Mouse (Mus musculus): ENCODE measurements around the gene Sap30l.
A peak's percentile ranks its signal among the peaks of the same experiment; 100 is the strongest.
"Not testable (repeated sequence)": the region's sequence is repeated elsewhere in the genome, so short reads cannot be mapped to it uniquely, and the experiment has no call there.

Gene Sap30l

DNA sequence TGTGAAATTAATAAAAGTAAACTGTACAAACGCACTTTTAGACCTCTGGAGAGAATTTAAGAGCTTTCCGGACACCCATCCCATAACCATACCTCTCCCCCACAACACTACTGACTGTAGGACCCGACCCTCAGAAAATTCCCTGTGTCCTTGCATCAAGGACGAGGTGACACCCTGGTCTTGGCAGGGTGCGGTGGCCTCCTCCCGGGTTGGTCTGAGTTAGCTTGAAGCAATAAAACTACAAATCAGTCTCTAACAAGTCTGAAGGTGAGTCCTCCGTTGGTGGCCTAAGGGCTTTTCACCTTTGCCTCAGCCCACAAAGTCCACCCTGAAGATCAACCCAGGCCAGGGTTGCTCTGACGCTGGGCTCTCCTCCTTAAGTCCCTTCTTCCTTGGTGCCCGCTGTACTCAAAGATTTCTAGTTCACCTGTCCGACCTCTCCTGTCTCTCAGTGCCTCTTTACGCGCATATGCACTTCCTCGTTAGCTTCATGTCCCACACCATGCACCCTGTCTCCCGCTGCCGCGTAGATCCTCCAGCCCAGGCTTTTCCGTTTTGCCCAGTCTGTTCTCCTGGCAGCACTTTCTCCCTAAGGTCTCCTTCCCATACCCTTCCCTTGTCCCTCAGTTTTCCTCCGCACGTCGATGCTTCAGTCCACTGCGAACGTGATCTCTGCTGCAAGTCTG is 1.0 kb upstream of the Sap30l start:
- DNase-seq (ENCODE audit: low spot score), result no peak

DNA sequence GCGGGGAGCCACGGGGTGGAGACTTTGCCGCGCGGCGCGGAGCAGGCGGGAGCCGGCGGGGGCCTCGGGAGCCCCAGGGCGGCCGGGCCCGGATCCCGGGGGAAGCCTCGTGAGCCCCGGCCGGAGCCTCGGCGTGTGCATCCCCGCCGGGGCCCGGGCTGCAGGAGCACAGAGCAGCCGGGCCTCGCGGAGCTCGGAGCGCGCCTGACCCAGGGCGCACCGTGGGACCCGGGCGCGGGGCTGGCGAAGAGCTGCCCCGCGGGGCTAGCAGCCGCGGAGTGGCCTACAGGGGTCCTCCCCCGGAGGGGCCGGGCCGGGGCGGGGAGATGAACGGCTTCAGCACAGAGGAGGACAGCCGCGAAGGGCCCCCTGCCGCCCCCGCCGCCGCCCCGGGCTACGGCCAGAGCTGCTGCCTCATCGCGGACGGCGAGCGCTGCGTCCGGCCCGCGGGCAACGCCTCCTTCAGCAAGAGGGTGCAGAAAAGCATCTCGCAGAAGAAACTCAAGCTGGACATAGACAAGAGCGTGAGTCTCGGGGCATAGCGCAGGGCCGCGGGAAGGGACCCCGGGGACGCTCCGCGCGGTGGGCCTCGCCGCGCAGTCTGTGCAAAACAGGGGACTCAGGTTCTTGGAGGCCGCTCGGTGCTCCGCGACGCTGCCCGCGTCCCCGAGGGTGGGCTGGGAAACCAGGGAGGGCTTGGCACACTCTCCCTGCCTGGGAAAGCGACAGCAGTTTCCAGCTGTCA is 501 bp downstream of the Sap30l start:
- peak; percentile 61 for DNase-seq (ENCODE audit: low spot score)

DNA sequence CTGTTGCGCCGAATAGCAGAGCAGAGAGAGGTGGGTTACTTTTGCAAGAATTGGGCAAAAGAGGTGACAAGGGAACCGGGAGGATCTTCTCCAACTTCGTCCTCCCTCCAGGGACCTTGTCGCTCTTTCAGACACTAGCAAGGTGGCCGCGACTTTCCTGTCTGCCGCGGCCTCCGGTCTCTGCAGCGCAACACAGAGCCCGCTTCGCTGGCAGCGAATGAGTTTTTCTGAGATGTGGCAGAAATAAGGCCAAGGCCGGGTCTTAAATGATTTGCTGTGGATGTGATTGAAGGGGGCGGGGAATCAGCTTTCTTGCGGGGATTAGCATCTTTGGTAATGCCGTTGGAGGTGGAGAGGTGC is 1.1 kb downstream of the Sap30l start:
- peak; percentile 47 for DNase-seq (ENCODE audit: low spot score)

DNA sequence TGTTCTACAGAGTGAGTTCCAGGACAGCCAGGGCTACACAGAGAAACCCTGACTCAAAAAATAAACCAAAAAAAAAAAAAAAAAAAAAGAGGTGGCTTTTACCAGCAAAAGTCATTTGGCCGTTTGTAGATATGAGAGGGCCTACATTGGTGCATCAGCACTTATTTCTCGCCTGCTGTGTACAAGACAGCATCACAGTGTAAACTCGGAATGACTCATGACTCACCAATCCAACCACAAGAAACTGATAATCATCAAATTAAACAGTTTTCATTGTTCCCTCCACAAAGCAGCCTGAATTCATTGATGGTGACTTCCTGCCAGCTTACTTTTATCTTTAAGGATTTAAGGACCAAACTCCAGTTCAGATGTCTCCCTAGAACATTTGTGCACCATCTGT is 3.6 kb downstream of the Sap30l start:
- DNase-seq (ENCODE audit: low spot score), result no peak

DNA sequence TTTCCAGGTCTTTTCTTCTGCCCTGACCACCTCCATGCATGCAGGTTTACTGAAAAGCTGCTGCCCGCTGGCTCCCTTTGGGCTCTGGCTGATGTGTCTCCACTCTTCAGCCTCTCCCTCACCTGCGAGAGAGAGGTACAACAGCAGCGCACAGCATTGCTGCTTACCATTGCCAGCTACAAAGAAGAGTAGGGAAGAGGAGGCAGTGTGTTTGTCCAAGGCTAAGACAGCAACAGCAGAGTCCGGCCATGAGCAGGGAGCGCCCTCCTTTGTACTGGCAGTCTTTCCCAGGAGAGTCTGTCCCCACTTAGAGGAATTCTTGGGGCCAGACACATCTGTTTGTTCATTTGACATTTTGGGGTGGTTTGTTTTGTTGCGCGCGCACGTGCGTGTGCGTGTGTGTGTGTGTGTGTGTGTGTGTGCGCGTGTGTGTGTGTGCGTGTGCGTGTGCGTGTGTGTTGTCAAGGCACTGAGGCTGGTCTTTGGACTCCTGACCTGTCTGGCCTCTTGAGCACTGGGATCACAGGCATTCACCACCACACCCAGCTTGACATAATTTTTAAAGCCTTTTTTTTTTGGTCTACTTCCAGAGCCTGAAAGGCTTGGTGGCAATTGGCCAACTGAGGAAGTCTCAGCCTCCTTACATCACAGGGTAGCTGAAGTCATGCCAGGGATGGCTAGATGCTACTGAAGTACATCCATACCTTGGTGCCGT is 7.7 kb downstream of the Sap30l start:
- DNase-seq (ENCODE audit: low spot score), result no peak

DNA sequence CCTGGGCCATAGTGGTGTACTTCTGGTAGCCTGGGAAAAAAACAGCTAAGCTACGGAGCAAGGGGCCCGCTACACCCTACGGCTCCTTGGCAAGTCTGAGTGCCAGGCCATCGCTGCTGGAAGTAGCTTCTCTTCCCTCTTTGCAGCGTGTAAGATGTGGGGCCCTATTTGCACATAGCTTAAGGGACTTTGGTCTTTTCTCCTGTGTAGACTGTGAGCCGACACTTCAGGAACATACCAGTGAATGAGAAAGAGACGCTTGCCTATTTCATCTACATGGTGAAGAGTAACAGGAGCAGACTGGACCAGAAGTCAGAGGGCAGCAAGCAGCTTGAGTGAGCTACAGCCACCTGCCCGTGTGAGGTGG is 8.3 kb downstream of the Sap30l start:
- no peak for DNase-seq (ENCODE audit: low spot score)

DNA sequence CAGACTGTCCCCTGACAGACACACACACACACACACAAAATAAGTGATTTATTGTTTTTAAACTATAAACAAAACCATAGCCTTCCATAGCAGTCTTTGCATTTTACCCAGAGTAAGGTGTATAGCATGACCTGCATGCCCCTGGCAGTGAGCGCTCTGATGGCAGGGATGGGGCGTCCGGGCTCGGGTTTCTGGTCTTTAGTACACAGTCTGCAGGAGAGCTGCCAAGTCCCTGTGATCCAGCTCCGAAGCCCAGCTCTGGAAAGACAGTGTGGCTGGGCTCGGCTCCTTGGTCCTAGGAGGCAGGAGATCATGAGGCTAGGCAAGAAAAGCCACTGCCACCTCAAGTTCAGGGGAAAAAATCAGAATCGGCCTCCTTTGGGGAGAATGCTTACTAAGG is 9.6 kb downstream of the Sap30l start:
- no peak for DNase-seq (ENCODE audit: low spot score)

DNA sequence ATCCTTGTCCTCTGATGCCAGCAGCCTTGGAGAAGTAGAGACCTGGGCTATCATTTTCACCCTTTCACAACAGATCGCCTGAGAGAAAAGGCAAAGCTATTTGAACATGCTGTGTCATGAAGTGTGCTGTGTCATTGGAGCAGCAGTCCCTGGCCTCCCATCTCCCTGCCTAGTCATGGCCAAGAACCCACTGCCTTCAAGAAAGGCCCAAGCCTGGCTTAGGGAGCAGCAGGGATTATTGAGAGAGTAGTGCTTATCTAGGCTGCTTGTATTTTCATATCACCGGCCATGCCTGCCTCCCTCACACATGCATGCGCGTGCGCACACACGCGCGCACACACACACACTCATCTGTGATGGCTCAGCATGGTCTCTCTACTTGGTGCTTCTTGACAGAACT is 10.8 kb downstream of the Sap30l start:
- DNase-seq (ENCODE audit: low spot score), result no peak

DNA sequence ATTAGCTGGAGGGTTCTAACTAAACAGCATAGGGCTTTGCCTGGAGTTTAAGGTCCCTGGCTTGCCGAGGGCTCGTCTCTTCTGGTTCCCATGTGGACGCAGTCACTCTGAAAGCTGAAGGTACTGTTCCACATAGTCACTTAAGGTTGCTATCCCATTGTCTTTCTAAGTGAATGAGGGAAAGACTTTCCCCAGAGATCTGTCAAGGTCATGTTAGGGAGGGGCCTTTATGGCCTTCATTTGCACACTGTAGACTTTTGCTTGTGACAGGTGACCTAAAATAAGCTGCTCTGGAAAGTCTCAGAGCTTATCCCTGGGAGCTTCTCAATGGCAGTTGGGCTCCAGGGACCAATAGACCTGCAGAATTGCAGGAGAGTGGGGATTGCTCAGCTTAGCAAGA is 12.2 kb downstream of the Sap30l start:
- DNase-seq (ENCODE audit: low spot score), result no peak

DNA sequence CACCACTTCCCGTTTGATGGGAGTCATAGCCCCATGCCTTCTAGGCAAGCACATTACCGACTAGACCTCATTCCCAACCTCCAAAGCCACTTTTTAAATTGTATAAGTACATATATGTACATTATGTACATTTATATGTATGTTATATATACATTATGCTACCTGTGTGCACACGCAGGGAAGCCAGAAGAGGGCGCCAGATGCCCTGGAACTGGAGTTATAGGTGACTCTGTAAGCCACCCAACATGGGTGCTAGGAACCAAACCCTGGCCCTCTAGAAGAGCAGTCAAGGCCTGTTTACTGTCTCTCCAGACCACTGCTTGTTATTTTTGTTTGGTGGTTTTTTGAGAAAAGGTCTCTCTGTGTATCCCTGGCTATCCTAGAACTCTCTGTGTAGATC is 16.8 kb downstream of the Sap30l start:
- no peak for DNase-seq (ENCODE audit: low spot score)

DNA sequence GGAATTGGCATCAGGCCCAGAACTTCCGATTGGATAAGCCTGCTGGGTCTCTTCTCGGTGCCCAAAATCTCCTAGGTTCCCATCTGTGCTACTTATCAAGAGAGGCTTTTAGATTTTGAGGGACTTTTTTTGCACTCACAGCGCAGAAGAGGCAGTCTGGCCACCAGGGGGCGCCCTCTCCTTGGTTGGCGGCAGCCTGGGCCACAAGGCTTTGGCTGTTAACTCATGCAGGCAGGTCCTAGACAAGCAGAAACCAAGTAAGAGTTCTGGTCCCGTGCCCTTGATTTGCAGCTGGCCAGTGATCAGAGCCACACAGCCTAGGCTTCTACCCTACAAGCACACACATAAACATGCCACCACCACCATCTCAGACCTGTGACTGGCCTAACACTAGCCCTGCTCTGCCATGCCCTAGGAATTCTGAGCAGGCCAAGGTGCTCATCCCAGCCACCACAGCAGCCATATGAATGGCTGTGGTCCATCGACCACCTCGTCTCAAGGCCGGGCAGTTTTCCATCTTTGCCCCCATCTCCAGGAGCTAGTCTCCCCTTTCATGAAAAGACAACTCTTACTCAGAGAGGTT is 18.7 kb downstream of the Sap30l start:
- peak; percentile 83 for DNase-seq (ENCODE audit: low spot score)

DNA sequence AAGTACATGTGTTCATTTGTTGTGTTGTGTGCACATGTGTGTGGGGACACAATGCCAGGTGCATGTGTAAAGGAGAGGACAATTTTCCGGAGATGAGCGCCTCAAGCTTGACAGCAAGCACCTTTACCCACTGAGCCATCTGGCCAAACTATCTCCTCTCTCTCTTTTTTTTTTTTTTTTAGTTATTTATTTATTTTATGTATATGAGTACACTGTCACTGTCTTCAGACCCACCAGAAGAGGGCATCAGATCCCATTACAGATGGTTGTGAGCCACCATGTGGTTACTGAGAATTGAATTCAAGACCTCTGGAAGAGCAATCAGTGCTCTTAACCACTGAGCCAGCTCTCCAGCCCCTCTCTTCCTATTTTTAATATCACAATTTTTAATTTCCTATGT is 21.7 kb downstream of the Sap30l start:
- DNase-seq (ENCODE audit: low spot score), result not testable (repeated sequence)

DNA sequence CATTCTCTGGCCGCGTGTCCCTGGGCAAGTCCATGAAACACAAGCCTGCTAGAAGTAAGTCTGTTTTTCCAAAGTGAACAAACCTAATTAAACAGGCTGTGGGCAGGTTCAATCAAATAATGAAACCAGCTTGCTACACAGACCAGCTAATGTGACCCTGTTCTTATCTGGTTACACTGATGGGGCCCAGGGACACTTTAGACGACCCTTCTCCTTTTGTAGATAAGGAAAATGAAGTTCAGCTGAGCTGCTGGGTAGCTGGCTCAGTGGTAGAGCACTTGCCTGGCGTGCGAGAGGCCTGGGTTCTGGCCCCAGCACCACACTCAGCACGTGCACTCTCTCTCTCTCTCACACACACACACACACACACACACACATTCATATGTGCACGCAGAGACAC is 22.3 kb downstream of the Sap30l start:
- no peak for DNase-seq (ENCODE audit: low spot score)

DNA sequence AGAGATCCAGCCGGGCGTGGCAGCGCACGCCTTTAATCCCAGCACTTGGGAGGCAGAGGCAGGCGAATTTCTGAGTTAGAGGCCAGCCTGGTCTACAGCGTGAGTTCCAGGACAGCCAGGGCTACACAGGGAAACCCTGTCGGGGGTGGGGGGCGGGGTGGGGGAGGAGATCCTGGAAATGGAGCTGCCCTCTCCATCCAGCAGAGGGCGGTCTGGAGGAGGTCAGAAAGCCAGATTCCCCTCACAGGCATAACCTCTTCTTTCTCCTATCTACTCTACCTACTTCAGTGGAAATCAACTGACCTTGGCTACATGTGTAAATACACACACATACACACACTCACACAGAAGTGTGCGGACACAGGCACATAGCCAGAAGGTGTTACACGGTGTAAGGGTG is 23.8 kb downstream of the Sap30l start:
- not testable (repeated sequence) for DNase-seq (ENCODE audit: low spot score)

DNA sequence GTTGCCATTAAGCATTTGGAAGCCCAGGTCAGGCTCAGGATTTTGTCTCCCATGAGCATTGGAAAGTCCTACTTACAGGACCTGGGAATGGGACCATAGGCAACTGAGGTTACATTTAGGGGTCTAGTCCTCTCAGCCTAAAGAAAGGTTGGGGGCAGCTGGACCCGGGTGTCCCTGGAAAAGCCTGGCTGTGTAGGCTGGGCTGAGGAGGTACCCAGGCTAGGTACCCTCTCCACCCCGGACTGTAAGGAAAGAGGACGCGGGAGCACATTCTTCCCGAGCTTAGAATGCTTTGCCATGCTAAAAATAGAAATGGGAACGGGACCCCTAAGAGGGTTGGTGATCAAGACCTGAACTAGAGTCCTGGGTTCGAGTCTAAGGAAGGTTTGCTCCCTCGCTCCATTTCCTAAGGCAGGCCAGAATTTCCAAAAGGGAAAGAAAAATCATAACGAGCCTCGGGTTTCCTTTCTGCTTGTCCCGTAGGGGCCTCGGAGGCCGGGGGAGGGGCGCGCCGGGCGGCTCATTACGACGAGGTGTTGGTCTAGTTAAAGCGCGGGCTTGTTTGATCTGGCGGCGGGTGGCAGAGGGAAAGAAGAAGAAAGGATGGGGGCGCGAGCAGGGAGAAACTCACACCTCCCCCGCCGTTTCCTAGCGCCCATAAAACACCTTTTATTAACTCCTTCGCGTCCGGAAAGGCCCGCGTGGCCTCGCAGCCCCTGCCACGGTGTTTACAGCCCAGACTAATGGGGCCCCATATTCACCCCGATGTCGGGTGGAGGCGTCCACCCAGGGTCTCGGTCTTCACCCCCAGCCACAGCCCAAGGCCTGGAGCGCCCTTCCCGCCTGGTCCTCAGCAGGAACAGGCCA is 25.8 kb downstream of the Sap30l start:
- DNase-seq (ENCODE audit: low spot score), result no peak

DNA sequence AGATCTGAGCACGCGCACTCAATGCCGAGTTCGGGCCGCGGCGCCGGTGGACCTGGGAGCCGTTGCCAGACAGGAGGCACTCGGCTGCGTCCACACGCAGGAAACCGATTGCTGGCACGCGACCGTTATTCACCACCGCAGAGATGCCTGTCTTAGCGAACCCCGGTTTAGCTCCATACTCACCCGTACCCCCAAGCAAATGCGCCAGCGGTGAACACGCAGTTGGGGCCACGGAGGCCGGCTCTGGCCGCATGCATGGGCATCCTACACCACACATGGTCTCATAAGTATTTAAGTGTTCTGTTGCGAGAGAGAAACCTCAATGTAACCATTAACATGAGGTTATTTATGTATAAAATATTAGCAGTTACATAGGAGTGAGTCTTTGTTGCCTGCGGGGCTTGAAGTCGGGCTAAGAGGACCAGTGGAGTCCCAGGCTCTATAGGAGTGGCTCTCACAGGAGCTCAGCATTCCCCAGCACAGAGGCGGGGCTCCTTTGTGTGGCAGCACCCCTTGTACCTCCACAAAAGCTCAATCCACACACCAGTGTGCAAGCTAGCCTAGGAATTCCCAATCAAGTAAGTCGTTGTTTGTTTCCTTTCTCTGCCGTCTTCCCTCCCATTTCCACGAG is 26.6 kb downstream of the Sap30l start:
- peak; percentile 65 for DNase-seq (ENCODE audit: low spot score)

DNA sequence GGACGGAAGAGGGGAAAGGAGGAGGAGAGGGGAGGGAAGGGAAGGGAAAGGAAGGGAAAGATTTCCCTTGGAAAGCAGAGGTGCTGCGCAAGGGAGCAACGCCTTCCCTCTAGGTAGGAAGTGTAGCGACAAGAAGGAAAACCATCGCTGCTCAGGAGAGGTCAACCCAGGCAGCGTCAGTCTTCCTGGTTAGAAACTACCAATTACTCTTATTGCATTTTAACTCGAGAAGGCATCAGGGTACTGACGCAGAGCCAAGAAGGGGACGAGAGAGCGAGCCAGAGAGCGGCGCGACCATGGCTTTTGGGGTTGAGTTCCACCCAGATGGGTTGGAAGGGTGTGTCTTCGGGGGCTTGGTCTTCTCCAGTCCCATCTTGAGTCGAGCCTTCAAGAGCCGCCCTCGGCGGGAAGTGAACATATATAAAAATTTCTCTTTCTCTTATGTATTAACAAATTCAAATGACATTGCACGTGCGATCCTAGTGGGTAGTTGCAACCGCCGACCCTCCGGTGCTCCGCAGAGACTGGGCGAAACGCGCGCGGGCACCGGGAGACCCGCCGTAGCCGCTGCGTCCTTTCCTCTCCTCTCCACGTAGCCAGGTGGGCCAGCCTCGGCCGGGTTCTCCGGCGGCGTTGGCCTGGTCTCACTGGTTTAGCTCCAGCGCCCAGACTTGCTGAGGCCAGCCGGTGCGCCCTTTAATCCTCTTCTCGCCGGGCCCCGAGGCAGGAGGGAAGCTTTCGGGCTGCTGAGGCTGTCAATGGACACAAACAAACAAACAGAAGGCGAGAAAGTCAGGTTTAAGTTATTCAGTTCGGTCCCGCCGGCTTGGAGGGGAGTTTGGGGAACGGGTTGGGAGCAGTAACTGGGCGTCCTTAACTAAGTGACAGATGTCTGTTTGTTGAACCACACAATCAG is 27.8 kb downstream of the Sap30l start:
- DNase-seq (ENCODE audit: low spot score), result no peak

DNA sequence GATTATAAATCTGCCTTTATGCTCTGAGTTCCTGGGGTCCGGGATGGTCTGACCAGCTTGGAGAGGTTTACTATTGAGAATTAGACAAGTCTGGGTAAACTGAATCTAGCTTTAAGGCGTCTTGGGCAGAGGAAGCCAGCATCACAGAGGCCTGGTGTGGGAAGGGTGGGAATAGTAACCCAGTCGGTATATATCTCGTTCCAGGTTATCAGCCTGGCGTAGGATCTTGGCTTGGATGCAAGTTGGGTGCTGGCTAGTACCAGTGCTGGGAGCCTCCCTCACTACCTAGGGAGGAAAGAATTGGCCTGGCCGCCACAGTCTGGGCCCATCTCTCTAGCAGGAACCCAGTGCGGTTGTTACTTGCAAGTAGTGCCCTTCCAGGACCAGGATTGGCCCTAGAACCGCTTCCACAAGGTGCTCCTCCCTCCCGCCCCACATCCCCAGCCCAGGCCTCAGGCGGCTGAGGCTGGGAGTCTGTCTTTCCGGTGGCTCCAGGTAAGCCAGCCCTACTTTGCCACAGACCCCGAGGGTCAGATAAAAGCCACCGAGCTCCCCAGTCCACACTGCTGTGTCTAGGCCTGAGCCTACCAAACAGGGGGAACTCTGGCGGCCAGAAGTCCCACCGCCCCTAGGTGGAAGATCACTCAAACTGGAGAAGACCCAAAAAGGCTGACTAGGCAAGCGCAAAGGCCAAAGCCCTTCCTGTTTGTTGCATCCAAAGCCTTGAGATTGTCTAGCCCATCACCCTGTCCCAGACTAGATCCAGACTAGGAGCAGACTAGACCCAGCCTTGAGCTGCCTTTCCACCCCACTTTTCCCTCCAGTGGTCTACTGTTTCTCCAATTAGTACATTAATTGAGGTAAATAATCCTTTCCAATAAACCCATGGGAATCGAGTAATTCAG is 28.7 kb downstream of the Sap30l start:
- no peak for DNase-seq (ENCODE audit: low spot score)

DNA sequence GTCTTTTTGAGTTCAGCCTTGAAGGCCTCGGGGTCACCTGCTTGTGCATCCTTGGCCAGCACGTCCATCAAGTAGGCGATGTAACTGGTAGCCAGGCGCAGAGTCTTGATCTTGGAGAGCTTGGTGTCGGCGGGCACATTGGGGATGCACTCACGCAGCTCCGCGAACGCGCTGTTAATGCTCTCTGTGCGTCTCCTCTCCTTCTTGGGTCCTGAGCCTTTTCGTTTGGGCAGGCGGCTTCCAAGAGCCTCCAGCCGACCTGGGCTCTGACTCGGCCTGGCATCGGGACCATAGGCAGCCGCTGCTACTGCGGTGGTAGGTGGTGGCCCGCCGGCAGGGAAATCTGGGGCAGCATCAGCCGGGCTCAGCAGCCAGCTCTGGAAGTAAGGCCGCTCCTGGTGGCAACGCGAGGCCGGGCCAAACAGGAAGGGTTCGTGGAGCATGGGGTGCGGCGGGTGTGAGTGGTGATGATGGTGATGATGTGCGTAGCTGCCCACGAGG is 29.9 kb downstream of the Sap30l start:
- DNase-seq (ENCODE audit: low spot score), result no peak
